Comparison of ENCODE assay signal across 23 mouse cellular contexts in genomic region chr5:55439158-55439557, GRCm38 (mm10).
A peak's percentile ranks its signal among the peaks of the same experiment; 100 is the strongest.
DNase-seq lines count a peak whose midpoint lies in the region; ATAC-seq lines count a peak whose summit lies in the region.
"Had no signal": no experiment of that assay in that cellular context is flagged by ENCODE, and none has a peak within 500 bp of the region (broad histone marks: within the 10 kb centered on the region; RNA-seq: fewer than 3 reads in every experiment).

No protein-coding gene starts in this region.

- WGBS in midbrain, embryonic 14.5 days = 67% methylated on average over 3 of the region's 3 CpGs
- WGBS in midbrain, embryonic 11.5 days = 74% methylated on average over 3 of the region's 3 CpGs

- H3K4me1 ChIP-seq in midbrain, embryonic 14.5 days (ENCODE audit: control insufficient read depth, insufficient read depth, low read length) = no peaks in the 10 kb centered on the region
- no peaks in the 10 kb centered on the region for H3K4me1 ChIP-seq in midbrain, embryonic 11.5 days (ENCODE audit: control insufficient read depth, insufficient read depth, low read length)
- H3K4me1 ChIP-seq: embryonic facial prominence, embryonic 13.5 days; embryonic facial prominence, embryonic 15.5 days; forebrain, embryonic 10.5 days; forebrain, embryonic 12.5 days had no signal

- H3K9me3 ChIP-seq in midbrain, embryonic 14.5 days (ENCODE audit: control insufficient read depth, low read length) = no peaks in the 10 kb centered on the region
- no peaks in the 10 kb centered on the region for H3K9me3 ChIP-seq in midbrain, embryonic 11.5 days (ENCODE audit: control insufficient read depth, low read length)
- H3K9me3 ChIP-seq: embryonic facial prominence, embryonic 13.5 days; embryonic facial prominence, embryonic 15.5 days; forebrain, embryonic 10.5 days; forebrain, embryonic 12.5 days had no signal

- H3K9ac ChIP-seq in midbrain, embryonic 14.5 days (replicated peaks; ENCODE audit: low read length) = no peak overlapping the region
- H3K9ac ChIP-seq in midbrain, embryonic 11.5 days (ENCODE audit: low read length) = no peak overlapping the region
- H3K9ac ChIP-seq: embryonic facial prominence, embryonic 13.5 days; embryonic facial prominence, embryonic 15.5 days; forebrain, embryonic 12.5 days had no signal

- no peak overlapping the region for H3K27ac ChIP-seq in midbrain, embryonic 14.5 days (replicated peaks; ENCODE audit: low read depth, low read length)
- H3K27ac ChIP-seq in midbrain, embryonic 11.5 days (ENCODE audit: low read depth, low read length) = no peak overlapping the region
- H3K27ac ChIP-seq: embryonic facial prominence, embryonic 13.5 days; embryonic facial prominence, embryonic 15.5 days; forebrain, embryonic 10.5 days; forebrain, embryonic 12.5 days had no signal

- H3K4me2 ChIP-seq in midbrain, embryonic 14.5 days (ENCODE audit: low read length) = no peak overlapping the region
- H3K4me2 ChIP-seq in midbrain, embryonic 11.5 days = no peak overlapping the region
- H3K4me2 ChIP-seq: embryonic facial prominence, embryonic 13.5 days; embryonic facial prominence, embryonic 15.5 days; forebrain, embryonic 12.5 days had no signal

- no peak overlapping the region for H3K4me3 ChIP-seq in midbrain, embryonic 14.5 days (replicated peaks; ENCODE audit: low read depth, low read length)
- H3K4me3 ChIP-seq in midbrain, embryonic 11.5 days (ENCODE audit: low read depth, low read length) = no peak overlapping the region
- H3K4me3 ChIP-seq: embryonic facial prominence, embryonic 13.5 days; embryonic facial prominence, embryonic 15.5 days; erythroblast, embryonic 14.5 days; forebrain, embryonic 10.5 days; forebrain, embryonic 12.5 days had no signal

- peak; percentile 57; the same call in 1 of the 2 replicates for ATAC-seq in midbrain, embryonic 14.5 days (ENCODE audit: low FRiP score, low TSS enrichment)
- ATAC-seq in midbrain, embryonic 11.5 days (ENCODE audit: low FRiP score) = no peak
- ATAC-seq: activated CD4-positive, CD25-positive, alpha-beta regulatory T cell, adult 4 months; forebrain, embryonic 14.5 days; forebrain, embryonic 16.5 days had no signal

- no peaks in the 10 kb centered on the region for H3K36me3 ChIP-seq in midbrain, embryonic 14.5 days (ENCODE audit: control insufficient read depth, insufficient read depth, low read length)
- no peaks in the 10 kb centered on the region for H3K36me3 ChIP-seq in midbrain, embryonic 11.5 days (ENCODE audit: control insufficient read depth, insufficient read depth, low read length)
- H3K36me3 ChIP-seq: embryonic facial prominence, embryonic 13.5 days; embryonic facial prominence, embryonic 15.5 days; forebrain, embryonic 10.5 days; forebrain, embryonic 12.5 days had no signal

- peak; percentile 59 for DNase-seq in midbrain, embryonic 14.5 days
- no peak for DNase-seq in midbrain, embryonic 11.5 days (ENCODE audit: low spot score, missing footprints)
- peak; percentile 3 for DNase-seq in retina, postnatal 1 day
- no peak for DNase-seq in retina, embryonic 14.5 days (ENCODE audit: low spot score)
- no peak for DNase-seq in T-cell, adult 2 months (ENCODE audit: low spot score)
- DNase-seq: adrenal gland, adult 8-10 months; adrenal gland, postnatal 14 days; adrenal gland, postnatal 36 days; cerebellum, adult 11 months; cerebellum, adult 18-20 months; cerebellum, adult 8-10 months; cerebellum, adult 9-11 months; cerebellum, postnatal 14 days; cerebellum, postnatal 36 days; embryo, embryonic 11 days had no signal

- H3K27me3 ChIP-seq in midbrain, embryonic 14.5 days (ENCODE audit: control insufficient read depth, insufficient read depth, low read length) = no peaks in the 10 kb centered on the region
- no peaks in the 10 kb centered on the region for H3K27me3 ChIP-seq in midbrain, embryonic 11.5 days (ENCODE audit: control insufficient read depth, insufficient read depth, low read length)
- H3K27me3 ChIP-seq: embryonic facial prominence, embryonic 13.5 days; embryonic facial prominence, embryonic 15.5 days; forebrain, embryonic 12.5 days had no signal

Comparison
In these comparisons a context has a peak if more than half of its experiments do, and no peak if none do; other contexts are left out.
1. DNase-seq: peak in midbrain, embryonic 14.5 days (single experiment) and retina, postnatal 1 day (single experiment); none in midbrain, embryonic 11.5 days (single experiment), retina, embryonic 14.5 days (single experiment) and T-cell, adult 2 months (single experiment).